Mouse (Mus musculus): ENCODE results near the gene Gm49318. TPM values are rescaled to one million over a fixed set of nuclear protein-coding genes. Genes with fewer than 3 reads are reported as not detected.

The Gm49318 gene
- not detected in 2 replicates for polyA plus RNA-seq (2015; fragmentation: Nextera tagmentation; extraction: Ambion mirVana)

DNA sequence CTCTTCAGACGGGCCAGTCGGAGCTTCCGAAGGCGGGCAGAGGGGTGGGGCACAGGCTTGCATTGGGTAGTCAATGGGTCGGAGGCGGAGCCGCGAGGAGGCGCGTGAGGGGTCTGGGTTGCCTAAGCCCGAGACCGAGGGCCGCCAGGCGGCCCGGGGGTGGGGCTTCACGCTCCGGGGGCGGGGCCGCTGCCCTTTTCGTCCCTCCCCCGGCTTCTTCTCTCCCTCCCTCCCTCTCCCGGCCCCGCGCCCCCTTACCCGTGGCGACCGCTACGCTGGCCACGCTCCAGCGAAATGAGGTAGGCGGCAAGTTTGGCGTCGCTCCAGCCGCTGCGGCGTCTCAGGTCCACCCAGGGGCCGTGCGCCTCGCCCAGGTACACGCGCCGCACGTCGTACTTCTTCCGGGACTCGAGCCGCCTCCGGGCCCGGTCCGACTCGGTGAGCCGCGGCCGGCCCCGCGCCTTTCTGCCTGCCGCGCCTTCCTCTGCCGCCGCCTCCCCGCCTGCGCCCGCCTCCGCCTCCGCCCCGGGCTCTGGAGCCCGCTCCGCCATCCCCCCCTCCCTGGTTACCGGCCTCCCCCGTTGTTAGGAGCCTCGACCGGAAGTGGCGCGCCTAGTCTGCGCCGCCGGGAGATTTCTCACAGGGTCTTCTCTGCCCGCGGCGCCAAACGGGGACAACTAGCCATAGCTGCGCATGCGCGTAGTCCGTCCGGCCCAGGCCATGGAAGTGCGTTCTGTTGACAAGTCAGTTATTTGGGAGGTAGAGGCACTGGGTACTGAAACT is at the start of gene Gm49318, which contains the start of gene Zfp653:
Gene Gm49318 (minus strand): TSS at position 469 of the 783 bp plus-strand sequence.
Gene Zfp653 (minus strand): TSS at position 586 of the 783 bp plus-strand sequence.
- Histone ChIP-seq H3K27me3 (no peaks in the 10 kb centered on the region), H3K9ac (peak within 1 kb of the TSS; percentile 84), H3K36me3 (peaks cover 46% of the 10 kb centered on the region), H3K9me3 (no peaks in the 10 kb centered on the region), H3K27ac (peak within 1 kb of the TSS; percentile 99), H3K4me2 (peak within 1 kb of the TSS; percentile 56), H3K4me1 (peaks cover 10% of the 10 kb centered on the region), H3K4me3 (peak within 1 kb of the TSS; percentile 85)
- peak; percentile 96 for ATAC-seq (ENCODE audit: insufficient number of reproducible peaks, low FRiP score, low TSS enrichment, low read depth)
- WGBS: under 1% methylated on average over 80 of the region's 87 CpGs

DNA sequence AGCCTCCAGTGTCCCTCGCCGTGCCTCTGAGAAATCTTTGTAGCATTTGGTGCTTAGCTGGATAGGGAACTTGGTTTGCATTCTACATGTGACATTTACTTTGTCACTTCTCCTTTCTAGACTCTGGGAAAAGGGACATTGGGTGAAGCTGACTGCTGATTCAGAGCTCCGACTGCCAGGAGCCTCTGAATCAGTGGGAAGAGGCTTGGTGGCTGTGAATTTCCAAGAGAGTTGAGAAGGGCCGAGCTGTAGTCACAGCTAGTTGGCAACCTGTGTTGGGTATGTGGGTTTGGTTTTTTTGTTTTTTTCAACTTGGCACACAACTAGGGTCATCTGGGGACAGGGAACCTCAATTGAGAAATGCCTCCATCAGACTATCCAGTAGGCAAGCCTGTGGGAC is 48.5 kb upstream of the Gm49318 start:
- Histone ChIP-seq H3K27me3 (no peaks in the 10 kb centered on the region), H3K9me3 (no peaks in the 10 kb centered on the region), H3K4me2 (no peak overlapping the region), H3K9ac (no peak overlapping the region), H3K27ac (no peak overlapping the region), H3K36me3 (no peaks in the 10 kb centered on the region), H3K4me3 (no peak overlapping the region), H3K4me1 (peaks cover 15% of the 10 kb centered on the region)
- 92% methylated on average over 4 of the region's 4 CpGs for WGBS
- ATAC-seq (ENCODE audit: insufficient number of reproducible peaks, low FRiP score, low TSS enrichment, low read depth): no peak

DNA sequence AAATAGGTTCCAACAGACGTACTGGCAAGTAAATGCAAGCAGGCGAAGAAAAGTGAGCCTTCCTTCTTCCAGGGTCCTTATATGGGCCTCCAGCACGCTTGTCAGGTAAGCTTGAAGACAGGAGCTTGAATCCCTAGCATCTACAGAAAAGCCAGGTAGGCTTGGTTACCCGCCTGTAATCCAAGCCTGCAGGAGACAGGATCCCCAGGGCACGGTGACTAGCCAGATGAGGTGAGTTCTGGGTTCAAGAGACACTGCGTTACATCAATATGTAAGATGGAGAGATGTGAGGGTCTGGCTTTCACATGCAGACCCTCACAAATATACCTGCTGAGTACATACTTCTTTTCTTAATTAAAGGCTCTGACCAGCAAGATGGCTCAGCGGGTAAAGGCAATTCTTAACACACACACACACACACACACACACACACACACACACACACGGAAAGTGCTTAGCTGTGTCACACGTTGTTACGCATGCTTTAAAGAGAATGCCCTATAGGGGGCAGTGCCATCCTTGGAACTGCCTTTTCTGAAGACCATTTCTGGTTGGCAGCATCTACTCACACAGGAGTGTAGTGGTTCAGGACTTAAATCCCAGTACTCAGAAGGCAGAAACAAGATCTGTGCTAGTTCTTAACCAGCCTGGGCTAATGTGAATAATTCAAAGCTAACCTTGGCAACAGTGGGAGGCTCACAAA is 46.8 kb upstream of the Gm49318 start:
- H3K27ac ChIP-seq: peak overlapping the region; percentile 81; the same call in 1 of the 2 replicates
- H3K9ac ChIP-seq: peak overlapping the region; percentile 49; the same call in 1 of the 2 replicates
- peak overlapping the region; percentile 89 for H3K4me3 ChIP-seq
- no peak for ATAC-seq (ENCODE audit: insufficient number of reproducible peaks, low FRiP score, low TSS enrichment, low read depth)
- 39% methylated on average over 10 of the region's 10 CpGs for WGBS
- H3K4me1 ChIP-seq: peaks cover 15% of the 10 kb centered on the region
- H3K4me2 ChIP-seq: peak overlapping the region; percentile 68
- no peaks in the 10 kb centered on the region for H3K27me3 ChIP-seq
- H3K36me3 ChIP-seq: peaks cover 15% of the 10 kb centered on the region
- H3K9me3 ChIP-seq: no peaks in the 10 kb centered on the region

DNA sequence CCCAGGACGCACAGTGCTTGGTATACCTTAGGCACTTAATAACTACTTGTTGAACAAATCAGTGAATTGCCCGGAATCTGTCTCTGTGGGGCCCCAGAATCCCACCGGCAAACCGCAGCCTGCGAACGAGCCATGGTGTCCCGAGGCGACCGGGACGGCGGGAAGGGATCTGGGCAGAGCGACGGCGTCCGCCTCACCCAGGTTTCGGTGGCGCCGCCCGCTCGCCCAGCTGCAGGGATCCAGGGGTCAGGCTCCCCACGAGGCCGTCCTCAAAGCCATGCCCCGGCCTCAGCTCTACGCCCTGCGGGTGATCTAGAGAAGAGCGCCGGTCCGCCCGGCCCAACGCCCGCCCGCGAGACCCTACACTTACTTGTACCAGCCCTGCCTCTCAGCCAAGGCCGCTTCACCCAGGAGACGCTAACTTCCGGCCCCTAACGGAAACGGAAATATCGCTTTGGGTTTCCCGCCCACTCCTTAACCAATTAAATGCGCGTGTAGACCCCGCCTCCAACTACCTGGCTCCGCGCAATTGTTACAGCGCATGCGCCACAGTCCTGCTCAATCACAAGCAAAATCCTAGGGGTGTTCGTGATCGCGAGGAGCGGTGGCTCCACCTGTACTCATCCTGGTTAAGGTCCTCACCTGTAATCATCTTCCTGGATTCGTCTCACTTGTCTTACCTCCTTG is 45.8 kb upstream of the Gm49318 start, which contains the start of gene Elof1:
Gene Elof1 (minus strand): TSS at position 433 of the 687 bp plus-strand sequence.
- Histone ChIP-seq H3K4me2 (peak within 1 kb of the TSS; percentile 68), H3K27me3 (no peaks in the 10 kb centered on the region), H3K9me3 (no peaks in the 10 kb centered on the region), H3K27ac (peak within 1 kb of the TSS; percentile 81; the same call in 1 of the 2 replicates), H3K4me3 (peak within 1 kb of the TSS; percentile 89), H3K9ac (peak within 1 kb of the TSS; percentile 88), H3K36me3 (peaks cover 25% of the 10 kb centered on the region), H3K4me1 (peaks cover 15% of the 10 kb centered on the region)
- ATAC-seq (ENCODE audit: insufficient number of reproducible peaks, low FRiP score, low TSS enrichment, low read depth): peak; percentile 91
- under 1% methylated on average over 52 of the region's 52 CpGs for WGBS

DNA sequence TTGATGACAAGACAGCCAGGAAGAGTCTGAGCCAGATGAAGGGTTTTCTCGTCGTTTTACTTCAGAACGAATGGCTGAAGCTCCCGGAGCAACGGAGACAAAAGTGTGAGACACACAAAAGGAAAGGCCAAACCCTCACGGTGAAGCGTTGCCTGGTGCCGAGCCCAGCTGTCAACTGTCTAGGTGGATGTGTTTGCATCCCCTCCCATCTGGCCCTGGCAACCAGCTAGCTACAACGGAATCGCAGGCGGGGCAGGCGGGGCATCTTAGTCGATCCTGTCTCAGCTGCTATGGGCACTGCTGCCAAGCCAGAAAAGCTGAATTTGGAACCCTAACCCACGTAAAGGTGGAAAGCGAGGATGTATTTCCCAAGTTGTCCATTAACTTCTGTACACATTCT is 45.0 kb upstream of the Gm49318 start:
- Histone ChIP-seq H3K4me2 (peak overlapping the region; percentile 68), H3K9me3 (no peaks in the 10 kb centered on the region), H3K27me3 (no peaks in the 10 kb centered on the region), H3K27ac (no peak overlapping the region), H3K4me3 (peak overlapping the region; percentile 89), H3K9ac (peak overlapping the region; percentile 88; the same call in 1 of the 2 replicates), H3K4me1 (peaks cover 15% of the 10 kb centered on the region), H3K36me3 (peaks cover 32% of the 10 kb centered on the region)
- 26% methylated on average over 15 of the region's 15 CpGs for WGBS
- no peak for ATAC-seq (ENCODE audit: insufficient number of reproducible peaks, low FRiP score, low TSS enrichment, low read depth)

DNA sequence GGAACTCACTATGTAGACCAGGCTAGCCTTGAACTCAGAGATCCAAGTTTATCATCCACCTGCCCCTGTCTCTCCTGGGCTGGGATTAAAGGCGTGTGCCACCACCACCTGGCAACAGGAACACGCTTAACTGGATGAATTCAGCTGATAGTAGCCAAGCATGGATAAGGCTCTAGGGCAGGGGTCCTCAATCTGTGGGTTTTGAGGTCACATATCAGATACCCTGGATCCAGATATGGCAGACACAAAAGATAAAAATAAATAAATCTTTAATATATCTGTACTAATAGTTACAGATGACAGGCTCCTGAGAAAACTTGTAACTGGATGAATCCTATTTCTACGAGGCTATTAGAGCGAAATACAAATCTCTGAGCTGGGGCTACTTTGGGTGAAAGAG is 44.6 kb upstream of the Gm49318 start:
- no peak for ATAC-seq (ENCODE audit: insufficient number of reproducible peaks, low FRiP score, low TSS enrichment, low read depth)
- Histone ChIP-seq H3K4me2 (peak overlapping the region; percentile 68), H3K36me3 (peaks cover 36% of the 10 kb centered on the region), H3K4me3 (peak overlapping the region; percentile 89), H3K27ac (no peak overlapping the region), H3K9me3 (no peaks in the 10 kb centered on the region), H3K27me3 (no peaks in the 10 kb centered on the region), H3K9ac (no peak overlapping the region), H3K4me1 (peaks cover 15% of the 10 kb centered on the region)
- 88% methylated on average over 4 of the region's 4 CpGs for WGBS

DNA sequence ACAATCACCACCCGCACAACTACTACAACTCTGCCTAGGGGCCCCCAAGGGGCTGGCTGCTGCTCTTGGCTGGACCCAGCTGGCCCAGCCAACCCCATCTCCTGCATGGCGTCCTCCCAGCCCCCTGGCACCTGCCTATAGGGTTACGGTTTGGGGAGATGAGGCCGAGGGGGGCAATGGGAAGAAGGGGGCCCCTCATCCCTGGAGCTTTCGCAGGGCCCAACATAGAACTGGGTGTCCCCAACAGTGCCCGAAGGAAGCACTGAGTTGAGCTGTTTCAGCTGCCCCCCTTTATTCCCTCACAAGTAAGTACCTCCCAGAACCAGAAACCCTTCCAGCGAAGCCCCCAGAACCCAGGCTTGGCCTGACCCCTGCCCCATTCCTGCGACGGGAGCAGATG is 37.1 kb upstream of the Gm49318 start:
- 94% methylated on average over 9 of the region's 9 CpGs for WGBS
- Histone ChIP-seq H3K27ac (no peak overlapping the region), H3K9me3 (no peaks in the 10 kb centered on the region), H3K9ac (no peak overlapping the region), H3K4me3 (no peak overlapping the region), H3K4me1 (no peaks in the 10 kb centered on the region), H3K36me3 (peaks cover 39% of the 10 kb centered on the region), H3K27me3 (no peaks in the 10 kb centered on the region), H3K4me2 (no peak overlapping the region)
- no peak for ATAC-seq (ENCODE audit: insufficient number of reproducible peaks, low FRiP score, low TSS enrichment, low read depth)

DNA sequence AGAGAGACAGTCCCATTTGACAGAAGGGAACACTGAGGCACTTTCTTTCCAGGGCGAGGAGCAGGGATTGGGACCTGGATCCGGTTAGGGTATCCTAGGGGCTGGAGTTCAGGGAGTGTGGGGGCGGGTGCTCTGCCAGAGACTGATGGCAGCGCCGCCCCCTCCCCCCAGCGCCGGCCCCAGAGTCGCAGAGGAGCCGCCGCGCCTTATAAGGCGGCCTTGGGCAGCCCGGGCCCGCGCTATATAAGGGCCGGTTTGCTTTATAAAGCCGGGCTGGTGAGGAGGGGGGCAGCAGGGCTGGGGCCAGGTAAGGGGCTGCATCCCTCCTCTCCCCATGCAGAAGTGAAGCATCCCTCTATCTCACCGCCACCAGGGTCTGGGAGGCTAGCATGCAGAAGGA is 28.9 kb upstream of the Gm49318 start:
- H3K4me2 ChIP-seq: no peak overlapping the region
- no peak overlapping the region for H3K9ac ChIP-seq
- peaks cover 49% of the 10 kb centered on the region for H3K27me3 ChIP-seq
- H3K4me1 ChIP-seq: peaks cover 20% of the 10 kb centered on the region
- 4% methylated on average over 15 of the region's 18 CpGs for WGBS
- H3K9me3 ChIP-seq: no peaks in the 10 kb centered on the region
- no peak for ATAC-seq (ENCODE audit: insufficient number of reproducible peaks, low FRiP score, low TSS enrichment, low read depth)
- H3K36me3 ChIP-seq: no peaks in the 10 kb centered on the region
- no peak overlapping the region for H3K4me3 ChIP-seq
- no peak overlapping the region for H3K27ac ChIP-seq

DNA sequence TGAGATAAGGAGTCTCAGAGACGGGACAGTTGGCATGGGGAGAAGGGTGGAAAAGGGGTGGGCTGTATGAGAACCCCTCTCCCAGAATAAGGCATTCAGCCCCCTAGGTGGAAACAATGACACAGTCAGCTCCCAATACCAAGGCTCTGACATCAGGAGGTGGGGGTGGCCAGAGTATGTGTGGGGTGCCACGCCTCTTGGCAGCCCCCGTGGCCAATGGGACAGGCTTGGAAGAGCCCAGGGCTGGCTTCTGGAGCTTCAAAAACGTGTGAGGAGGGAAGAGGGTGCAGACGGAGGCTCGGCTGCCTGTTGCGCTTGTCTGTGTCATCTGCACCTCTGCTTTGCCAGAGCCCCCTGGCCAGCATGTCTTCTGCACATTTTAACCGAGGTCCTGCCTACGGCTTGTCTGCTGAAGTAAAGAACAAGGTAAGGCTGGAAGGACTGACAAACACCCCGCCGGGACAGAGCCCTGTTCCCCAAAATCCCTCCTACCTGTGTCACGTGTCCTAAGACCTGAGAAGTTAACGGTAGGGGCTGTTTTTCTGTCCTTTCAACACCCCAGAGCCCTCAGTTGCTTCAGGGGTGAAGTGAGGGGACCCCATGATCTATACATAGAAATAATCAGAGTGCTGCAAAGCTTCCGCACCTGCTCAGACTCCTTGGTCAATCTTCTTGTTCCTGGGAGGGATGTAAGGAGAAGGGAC is 28.1 kb upstream of the Gm49318 start, which contains the start of gene Cnn1:
Gene Cnn1 (plus strand): TSS at position 224 of the 704 bp plus-strand sequence.
- no peak within 1 kb of the TSS for H3K4me3 ChIP-seq
- ATAC-seq (ENCODE audit: insufficient number of reproducible peaks, low FRiP score, low TSS enrichment, low read depth): 0 out of 2 replicates have a peak, but pooled peaks have one; percentile 14
- peaks cover 49% of the 10 kb centered on the region for H3K27me3 ChIP-seq
- 7% methylated on average over 14 of the region's 14 CpGs for WGBS
- H3K27ac ChIP-seq: no peak within 1 kb of the TSS
- H3K4me2 ChIP-seq: peak within 1 kb of the TSS; percentile 22; the same call in 1 of the 2 replicates
- H3K9ac ChIP-seq: no peak within 1 kb of the TSS
- peaks cover 20% of the 10 kb centered on the region for H3K4me1 ChIP-seq
- no peaks in the 10 kb centered on the region for H3K36me3 ChIP-seq
- no peaks in the 10 kb centered on the region for H3K9me3 ChIP-seq

DNA sequence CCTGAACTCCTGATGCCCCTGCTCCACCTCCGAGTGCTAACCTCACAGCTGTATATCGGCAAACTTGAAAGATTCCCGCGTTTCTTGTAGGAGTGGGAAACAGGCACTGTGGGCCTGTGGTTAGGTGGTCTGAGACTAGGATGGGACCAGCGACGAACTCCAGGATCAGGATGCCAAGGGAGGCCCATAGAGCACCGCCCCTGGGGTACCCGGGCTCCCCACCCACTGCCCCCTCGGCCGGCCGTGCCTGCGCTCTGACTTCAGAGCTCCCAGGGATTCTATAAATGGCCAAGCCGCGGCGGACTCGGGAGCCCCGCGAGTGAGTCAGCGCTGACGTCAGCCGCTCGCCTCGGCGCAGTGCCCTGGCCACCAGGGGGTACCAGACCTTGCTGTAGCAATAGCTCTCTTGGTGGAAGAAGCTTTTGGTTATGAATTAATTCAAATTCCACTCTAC is 24.8 kb upstream of the Gm49318 start:
- Histone ChIP-seq H3K27ac (no peak overlapping the region), H3K9ac (no peak overlapping the region), H3K9me3 (no peaks in the 10 kb centered on the region), H3K36me3 (no peaks in the 10 kb centered on the region), H3K4me2 (peak overlapping the region; percentile 53), H3K4me3 (peak overlapping the region; percentile 30), H3K27me3 (peaks cover 41% of the 10 kb centered on the region), H3K4me1 (peaks cover 20% of the 10 kb centered on the region)
- WGBS: 2% methylated on average over 24 of the region's 24 CpGs
- ATAC-seq (ENCODE audit: insufficient number of reproducible peaks, low FRiP score, low TSS enrichment, low read depth): peak; percentile 56; the same call in 1 of the 2 replicates

DNA sequence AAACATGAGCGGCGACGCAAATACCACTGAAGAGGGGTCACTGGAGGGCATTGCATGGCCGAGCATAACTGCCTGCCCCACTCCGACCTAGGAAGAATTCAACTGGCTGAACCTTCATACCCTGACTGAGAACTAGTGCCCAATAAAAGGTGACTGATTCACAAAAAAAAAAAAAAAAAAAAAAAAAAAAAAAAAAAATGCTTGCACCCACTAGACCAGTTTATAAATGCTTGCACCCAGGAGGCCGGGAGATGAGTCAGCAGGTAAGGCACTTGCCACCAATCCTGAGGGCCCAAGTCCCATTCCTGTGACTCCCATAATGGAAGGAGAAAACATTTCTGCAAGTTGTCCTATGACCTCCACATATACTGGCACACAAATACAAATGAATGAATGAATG is 21.7 kb upstream of the Gm49318 start:
- H3K9me3 ChIP-seq: no peaks in the 10 kb centered on the region
- H3K4me1 ChIP-seq: peaks cover 5% of the 10 kb centered on the region
- no peak overlapping the region for H3K9ac ChIP-seq
- no peak overlapping the region for H3K4me2 ChIP-seq
- no peak overlapping the region for H3K27ac ChIP-seq
- peaks cover 11% of the 10 kb centered on the region for H3K27me3 ChIP-seq
- no peaks in the 10 kb centered on the region for H3K36me3 ChIP-seq
- whole genome bisulfite sequencing: 83% methylated on average over 6 of the region's 6 CpGs
- no peak for ATAC-seq (ENCODE audit: insufficient number of reproducible peaks, low FRiP score, low TSS enrichment, low read depth)
- H3K4me3 ChIP-seq: no peak overlapping the region

Data from limb, embryonic 15.5 days (tissue).